Mouse (Mus musculus) embryonic fibroblast, embryonic 13.5 days (primary cell): ENCODE measurements at regions not wholly inside any gene's neighbourhood (a gene's known extent, or its start where the extent isn't known, plus 50 kb on each side); places are given as distances from the start of the nearest gene placed in this dataset.

Experiments
- CTCF ChIP-seq: IDR thresholded peaks from 2 replicates; pipeline ENCODE4 v1.5.1; 2011; ENCODE audit warnings: mild to moderate bottlenecking, control low read depth, low read length, moderate library complexity, borderline replicate concordance; ENCODE audit not compliant: insufficient read depth
- POLR2A ChIP-seq: IDR thresholded peaks from 2 replicates; pipeline ENCODE4 v1.6.1; 2011; ENCODE audit warnings: low read depth, mild to moderate bottlenecking, control low read depth, low read length, moderate library complexity

GRCm38 (mm10) chr1:35095785-35096184, 246.0 kb downstream of the Plekhb2 start:
- no peak for TF ChIP-seq POLR2A
- no peak for TF ChIP-seq CTCF
